Mouse (Mus musculus): Measurements from ENCODE around the gene Ttf2.

GRCm38 (mm10) chr3:100906128-100906527, 63.3 kb downstream of the Ttf2 start:
- no peak for TF ChIP-seq TAL1 (IDR thresholded peaks at IDR 0.05; ENCODE audit: low read length)
- TF ChIP-seq GATA1 (IDR thresholded peaks at IDR 0.05; ENCODE audit: low read length), result no peak

Measured in erythroblast, embryonic 14.5 days (primary cell).